Mouse (Mus musculus): Measurements from ENCODE around the gene Zfp764. TPM values are rescaled to one million over a fixed set of nuclear protein-coding genes. Genes with fewer than 3 reads are reported as not detected.
"Not testable (repeated sequence)": the region's sequence is repeated elsewhere in the genome, so short reads cannot be mapped to it uniquely, and the experiment has no call there.

Zfp764 gene
- 1 to 10 TPM; 4.3 to 4.4 TPM for total RNA-seq (2021)

GRCm38 (mm10) chr7:127406002-127406987, at the start of gene Zfp764:
Gene Zfp764 (minus strand): TSS chr7:127406822.
- intact Hi-C loops (cut with DNase I): not testable (repeated sequence)

DNA sequence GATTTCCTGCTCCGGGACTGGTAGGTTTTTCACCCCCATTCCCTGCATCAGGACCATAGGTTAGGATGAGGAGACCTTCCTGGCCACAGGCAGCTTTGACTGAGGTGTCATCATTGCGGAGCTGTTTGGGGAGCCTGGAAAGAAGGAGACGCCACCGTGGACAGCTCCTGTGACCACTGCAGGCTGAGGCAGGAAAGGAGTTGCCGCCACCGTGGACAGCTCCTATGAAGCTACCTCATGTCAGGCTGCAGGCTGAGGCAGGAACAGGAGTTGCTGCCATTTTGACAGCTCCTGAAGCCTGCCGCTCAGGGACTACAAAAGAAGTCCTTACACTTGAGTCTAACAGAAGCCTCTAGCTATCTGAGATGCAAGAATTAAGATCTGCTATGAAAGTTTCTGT, 48.3 kb upstream of the Zfp764 start:
- intact Hi-C loops (cut with DNase I): no loop called here
- no peak for DNase-seq

More at GRCm38 (mm10) chr7:127406002-127406987, at the start of gene Zfp764:
- peak; percentile 90 for DNase-seq

DNA sequence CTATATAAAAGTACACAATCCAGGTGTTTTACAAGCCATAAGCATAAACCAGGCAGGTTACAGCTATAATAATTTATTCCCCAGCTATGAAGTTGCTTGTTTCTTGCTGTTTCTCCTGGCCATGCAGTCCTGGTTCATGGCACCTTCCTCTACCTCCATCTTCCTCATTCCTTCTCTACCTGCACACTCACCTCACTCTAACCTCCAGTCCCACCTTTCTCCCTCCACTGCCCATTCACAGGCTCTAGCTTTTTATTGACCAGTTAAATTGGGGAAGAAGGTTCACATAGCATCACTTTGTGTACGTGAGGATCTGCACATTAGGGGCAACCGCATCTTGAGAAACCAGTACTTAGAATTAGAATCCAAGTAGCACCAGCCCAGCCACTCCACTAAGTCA, 46.4 kb upstream of the Zfp764 start:
- DNase-seq: no peak
- intact Hi-C loops (cut with DNase I): no loop called here

- no peak for DNase-seq
- intact Hi-C loops (cut with DNase I): no loop called here
Measured at GRCm38 (mm10) chr7:127449966-127450365, 43.3 kb upstream of the Zfp764 start.

DNA sequence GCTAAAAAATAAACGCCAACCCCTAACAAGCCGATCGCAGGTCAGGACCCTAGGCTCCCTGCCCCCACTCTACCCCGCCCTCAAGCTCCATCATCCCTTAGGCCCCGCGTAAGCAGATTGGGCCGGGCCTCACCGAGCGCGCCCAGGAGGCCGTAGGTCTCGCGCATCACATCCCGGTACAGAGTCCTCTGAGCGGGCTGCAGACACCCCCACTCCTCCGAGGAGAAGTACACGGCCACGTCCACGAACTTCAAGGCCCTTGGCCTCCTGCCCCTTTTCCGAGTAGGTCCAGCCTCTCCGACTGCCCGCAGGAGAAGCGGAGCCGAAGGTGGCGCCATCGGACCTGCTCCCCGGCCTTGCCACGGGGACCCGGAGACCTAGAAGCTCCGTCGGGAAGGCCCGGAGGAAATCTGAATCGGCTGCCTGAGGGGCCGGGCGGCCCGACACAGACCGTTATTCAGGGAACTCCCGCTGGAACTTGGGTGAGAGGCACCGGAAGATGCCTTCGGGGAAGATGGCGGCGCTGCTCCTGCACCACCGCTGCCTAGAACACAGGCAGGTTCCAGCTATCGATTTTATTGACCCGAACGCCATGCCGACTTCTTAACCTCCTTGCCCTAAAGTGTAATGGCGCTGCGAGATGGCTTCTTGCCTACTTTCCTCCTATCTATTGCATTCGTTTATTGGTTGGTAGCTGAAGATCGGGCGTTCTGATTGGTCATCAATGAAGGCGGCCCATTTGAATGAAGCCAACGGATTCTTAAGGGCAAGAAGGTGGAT, 42.1 kb upstream of the Zfp764 start, which contains the start of gene Zfp689:
TSS of gene Zfp689 (minus strand) at position 638 of the 780 bp plus-strand sequence.
- peak; percentile 93 for DNase-seq
- intact Hi-C loops (cut with DNase I): no loop called here

DNA sequence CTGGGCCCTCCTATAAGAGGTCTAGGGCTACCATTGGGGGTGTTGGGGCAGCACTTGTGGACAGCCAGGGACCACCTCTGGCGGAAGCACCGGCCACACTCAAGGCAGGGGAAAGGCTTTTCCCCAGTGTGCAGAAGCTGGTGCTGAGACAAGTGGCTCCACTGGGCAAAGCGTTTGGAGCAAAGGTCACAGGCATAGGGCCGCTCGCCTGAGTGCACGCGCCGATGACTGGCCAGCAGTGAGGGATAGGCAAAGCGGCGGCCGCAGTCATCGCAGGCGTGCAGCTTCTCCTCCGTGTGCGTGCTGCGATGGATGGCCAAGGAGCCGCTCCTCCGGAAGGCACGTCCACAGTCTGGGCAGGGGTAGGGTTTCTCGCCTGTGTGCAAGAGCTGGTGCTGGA, 37.4 kb upstream of the Zfp764 start:
- DNase-seq: no peak
- intact Hi-C loops (cut with DNase I): no loop called here

DNA sequence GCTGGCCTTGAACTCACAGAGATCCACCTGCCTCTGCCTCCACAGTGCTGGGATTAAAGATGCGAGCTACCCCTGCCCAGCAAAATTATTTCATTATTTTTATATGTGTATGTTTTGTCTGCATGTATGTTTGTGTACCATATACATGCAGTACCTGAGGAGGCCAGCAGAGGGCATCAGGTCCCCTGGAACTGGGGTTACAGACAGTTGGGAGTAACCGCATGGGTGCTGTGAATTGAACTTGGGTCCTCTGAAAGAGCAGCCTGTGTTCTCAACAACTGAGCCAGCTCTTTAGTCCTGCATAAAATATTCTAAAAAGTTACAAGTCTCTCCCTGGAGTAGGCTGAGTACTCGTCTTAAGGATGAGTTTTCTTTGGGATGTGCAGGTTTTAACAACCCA, 31.1 kb upstream of the Zfp764 start:
- intact Hi-C loops (cut with DNase I): no loop called here

DNA sequence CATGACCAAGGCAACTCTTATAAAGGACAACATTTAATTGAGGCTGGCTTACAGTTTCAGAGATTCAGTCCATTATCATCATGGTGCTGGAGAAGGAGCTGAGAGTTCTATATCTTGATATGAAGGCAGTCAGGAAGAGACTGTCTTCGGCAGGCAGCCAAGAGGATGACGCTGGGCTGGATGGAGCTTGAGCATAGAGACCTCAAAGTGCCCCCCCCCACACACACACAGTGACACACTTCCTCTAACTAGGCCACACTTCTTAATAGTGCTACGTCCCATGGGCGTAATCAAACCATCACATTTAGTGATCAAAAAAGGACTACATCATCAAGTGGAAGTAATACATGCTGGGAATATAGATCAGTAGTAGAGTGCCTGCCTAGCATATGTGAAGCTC, 28.6 kb upstream of the Zfp764 start:
- no peak for DNase-seq
- intact Hi-C loops (cut with DNase I): no loop called here

More for the DNA sequence above, 31.1 kb upstream of the Zfp764 start:
- no peak for DNase-seq

DNA sequence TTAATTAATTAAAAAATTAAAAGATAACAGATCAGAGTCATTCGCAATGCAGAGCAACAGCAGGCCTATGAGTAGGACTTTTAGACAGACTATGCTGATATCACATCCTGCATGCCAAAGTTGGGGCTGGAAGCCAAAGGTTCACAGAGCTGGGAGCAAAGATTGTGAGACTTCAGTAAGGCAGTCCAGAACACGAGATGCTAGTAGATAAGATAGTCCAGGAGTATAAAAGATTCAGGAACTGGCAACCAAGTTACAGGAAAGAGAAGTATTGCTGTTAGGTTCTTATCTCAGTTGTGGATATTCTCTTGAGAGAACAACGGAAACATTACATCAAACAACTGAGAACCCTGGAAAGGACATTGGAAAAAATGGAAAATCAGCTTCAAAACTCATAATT, 19.7 kb upstream of the Zfp764 start:
- intact Hi-C loops (cut with DNase I): no loop called here
- DNase-seq: no peak

GRCm38 (mm10) chr7:127425911-127426310, 19.3 kb upstream of the Zfp764 start:
- intact Hi-C loops (cut with DNase I): no loop called here
- no peak for DNase-seq

DNA sequence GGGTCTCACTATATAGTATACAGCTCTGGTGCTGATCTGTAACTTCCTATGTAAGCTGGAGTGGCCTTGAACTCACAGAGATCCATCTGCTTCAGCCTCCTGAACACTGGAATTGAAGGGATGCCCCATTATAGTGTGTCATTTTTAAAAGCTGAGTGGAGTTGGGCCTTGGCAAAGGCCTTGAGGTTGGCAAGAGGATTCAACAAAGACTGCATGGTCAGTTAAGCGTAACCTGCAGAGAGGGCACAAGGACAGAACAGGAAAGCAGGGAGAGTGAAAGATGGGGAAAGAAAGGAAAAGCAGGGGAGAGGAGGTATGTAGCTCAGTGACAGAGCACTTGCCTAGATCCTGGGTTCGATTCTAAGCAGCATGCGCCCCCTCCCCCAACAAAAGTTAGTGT, 18.7 kb upstream of the Zfp764 start:
- intact Hi-C loops (cut with DNase I): no loop called here
- no peak for DNase-seq

DNA sequence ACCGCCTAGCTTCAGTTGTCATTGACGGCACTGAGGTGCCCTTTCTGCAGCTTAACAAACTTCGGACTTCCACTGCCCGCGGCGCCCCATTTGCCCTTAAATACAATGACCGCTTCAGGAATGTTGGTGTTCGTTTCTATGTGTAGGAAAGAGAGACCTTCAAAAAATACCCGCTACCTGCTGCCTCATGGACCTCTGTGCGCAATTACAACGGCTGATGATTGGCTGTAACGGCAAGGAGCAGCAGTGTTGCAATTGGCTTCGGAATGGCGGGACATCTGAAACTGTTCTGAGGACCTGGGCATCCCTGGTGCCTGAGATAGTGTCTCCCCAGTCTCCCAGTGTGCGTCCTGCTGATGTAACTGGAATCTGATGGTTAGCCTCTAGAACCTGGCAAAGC, 15.6 kb upstream of the Zfp764 start:
- DNase-seq: peak; percentile 14
- intact Hi-C loops (cut with DNase I): no loop called here

DNA sequence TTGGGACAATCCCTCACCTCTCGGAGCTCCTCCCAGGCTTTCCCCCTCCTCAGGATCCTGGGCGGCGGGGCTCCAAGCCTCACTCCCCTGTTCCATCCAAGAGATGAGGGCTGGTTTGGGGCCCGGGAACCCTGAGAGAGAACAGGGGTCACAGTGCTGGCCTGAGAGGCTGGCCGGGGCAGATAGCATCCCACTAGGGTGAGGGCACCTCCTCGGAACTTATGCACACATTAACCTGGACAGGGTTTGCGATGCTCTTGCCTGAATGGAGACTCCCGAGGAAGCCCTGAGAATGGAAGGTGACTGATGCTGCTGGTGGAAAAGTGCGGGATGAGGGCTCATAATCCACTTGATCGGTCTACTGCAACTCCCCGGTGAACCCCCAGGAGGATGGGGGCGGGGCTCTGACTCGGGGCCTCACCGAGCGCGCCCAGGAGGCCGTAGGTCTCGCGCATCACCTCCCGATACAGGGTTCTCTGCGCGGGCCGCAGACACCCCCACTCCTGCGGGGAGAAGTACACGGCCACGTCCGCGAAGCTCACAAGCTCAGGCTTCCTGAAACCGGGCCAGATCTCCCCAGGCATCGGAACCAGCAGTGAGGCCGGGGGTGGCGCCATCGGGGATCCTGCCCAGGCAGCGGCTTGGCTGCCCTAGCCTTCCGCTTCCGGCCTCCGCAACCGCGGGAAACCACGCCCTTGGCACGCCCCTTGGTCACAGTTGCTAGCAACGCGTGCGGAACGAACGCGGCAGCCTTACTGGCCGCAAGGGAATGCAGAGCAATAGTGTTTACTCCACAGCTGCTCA, 15.0 kb upstream of the Zfp764 start, which contains the start of gene Zfp688:
TSS of gene Zfp688 (minus strand) at position 681 of the 804 bp plus-strand sequence.
- intact Hi-C loops (cut with DNase I): no loop called here
- peak; percentile 92 for DNase-seq

DNA sequence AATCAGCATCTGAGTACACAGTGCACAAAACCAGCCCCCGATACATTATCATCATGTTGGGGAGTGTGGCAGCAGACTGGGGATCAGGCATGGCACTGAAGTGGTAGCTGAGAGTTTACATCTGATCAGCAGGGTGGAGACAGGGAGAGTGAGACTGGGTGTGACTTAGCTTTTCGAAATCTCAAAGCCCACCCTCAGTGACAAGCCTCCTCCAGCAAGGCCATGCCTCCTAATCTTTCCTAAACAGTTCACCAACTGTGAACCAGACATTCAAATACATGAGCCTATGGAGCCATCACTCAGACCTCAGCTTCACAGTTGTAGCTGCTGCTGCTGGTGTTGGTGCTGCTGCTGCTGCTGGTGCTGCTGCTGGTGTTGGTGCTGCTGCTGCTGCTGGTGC, 4.8 kb upstream of the Zfp764 start:
- DNase-seq: no peak

DNA sequence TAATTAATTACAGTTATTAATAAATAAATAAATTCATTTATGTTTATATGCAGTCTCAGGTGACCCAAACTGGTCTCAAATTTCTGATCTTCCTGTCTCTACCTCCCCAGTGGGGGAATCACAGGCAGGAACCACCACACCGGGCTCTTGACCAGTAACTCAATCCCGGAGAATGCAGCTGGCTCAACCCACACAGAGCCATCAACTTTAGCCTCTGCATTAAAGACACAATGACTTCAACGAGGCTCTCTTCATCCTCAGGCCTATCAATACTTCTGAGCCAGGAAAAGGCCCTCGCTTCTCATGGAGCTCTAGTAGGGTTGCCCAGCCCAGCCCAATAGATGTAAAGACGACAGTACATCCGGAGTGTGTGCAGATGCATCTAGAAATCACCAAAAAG, 2.5 kb downstream of the Zfp764 start:
- DNase-seq; intact Hi-C loops (cut with DNase I): not testable (repeated sequence)

More for the DNA sequence above, 4.8 kb upstream of the Zfp764 start:
- intact Hi-C loops (cut with DNase I): no loop called here

GRCm38 (mm10) chr7:127402980-127403379, 3.6 kb downstream of the Zfp764 start:
- DNase-seq: no peak
- intact Hi-C loops (cut with DNase I): no loop called here

DNA sequence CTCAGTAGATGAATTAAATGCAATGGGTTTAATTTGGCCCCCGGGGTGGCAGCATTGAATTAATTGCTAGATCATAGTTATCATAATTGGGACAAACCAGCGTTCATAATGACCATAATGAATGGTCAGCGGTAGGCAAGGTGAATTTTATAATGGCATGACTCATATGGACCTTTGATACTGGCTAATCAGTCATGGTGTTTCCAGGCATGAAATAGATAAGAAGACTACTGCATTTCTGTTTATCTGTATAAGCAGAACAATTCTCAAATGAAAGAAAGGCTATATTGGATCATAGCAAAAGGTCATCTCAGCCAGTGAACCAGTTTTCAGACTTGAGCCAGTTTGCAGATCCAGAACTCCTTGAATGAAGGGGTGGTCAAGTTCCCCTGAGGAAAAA, 6.3 kb downstream of the Zfp764 start:
- DNase-seq: no peak
- intact Hi-C loops (cut with DNase I): no loop called here

- DNase-seq: no peak
- intact Hi-C loops (cut with DNase I): no loop called here
Measured at GRCm38 (mm10) chr7:127393944-127394333, 12.7 kb downstream of the Zfp764 start.

- peak; percentile 98 for DNase-seq
- intact Hi-C loops (cut with DNase I): no loop called here
Measured at GRCm38 (mm10) chr7:127393157-127393943, 13.3 kb downstream of the Zfp764 start, which contains the start of gene E430018J23Rik. Gene E430018J23Rik (minus strand): TSS chr7:127393629.
